Mouse (Mus musculus): ENCODE results near the gene Anapc1.

Gene Anapc1

DNA sequence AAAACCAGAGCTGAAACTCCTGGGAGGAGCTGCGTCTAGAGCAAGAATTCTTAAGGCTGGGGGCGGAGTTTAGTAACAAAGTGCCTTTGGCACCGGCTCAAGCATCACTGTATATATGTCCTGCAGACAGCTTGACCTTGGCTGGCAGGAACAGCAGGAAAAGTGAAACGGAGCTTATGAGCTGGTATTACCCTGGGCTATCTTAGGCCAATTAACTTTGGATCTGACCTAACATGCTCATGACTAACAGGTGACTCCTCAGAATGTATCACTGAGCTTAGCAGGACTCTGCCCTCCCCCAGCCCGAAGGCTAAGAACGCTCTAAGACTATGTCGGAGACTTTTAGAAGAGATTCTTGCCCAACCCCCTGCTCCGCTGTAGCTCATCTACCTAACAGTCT lies 121.3 kb downstream of the Anapc1 start:
- no peak for DNase-seq

DNA sequence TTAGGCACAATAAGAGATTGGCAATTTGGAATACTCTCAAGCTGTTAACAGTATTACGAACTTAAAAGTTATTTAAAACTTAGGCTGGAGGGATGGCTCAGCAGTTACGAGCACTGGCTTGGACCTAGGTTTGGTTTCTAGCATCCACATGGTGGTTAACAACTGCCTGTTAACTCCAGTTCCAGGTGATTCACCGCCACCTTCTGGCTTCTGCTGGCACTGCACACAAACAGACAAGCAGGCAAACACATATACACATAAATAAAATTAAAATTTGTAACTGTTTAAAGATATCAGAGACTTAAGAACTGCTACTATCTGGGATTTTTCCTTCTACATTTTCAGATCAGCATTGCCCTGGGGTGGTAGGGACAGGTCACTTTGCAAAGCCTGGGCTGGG lies 123.0 kb downstream of the Anapc1 start:
- no peak for DNase-seq
